In genomic region chr1:171478968-171479367, GRCm38 (mm10) we compare ENCODE assay signal across 9 mouse cellular contexts. TPM values are rescaled to one million over a fixed set of nuclear protein-coding genes. Genes with fewer than 3 reads are reported as not detected.
DNase-seq lines count a peak whose midpoint lies in the region; ATAC-seq and TF ChIP-seq lines count a peak whose summit lies in the region.
"Had no signal": no experiment of that assay in that cellular context is flagged by ENCODE, and none has a peak within 500 bp of the region (broad histone marks: within the 10 kb centered on the region; RNA-seq: fewer than 3 reads in every experiment).

No protein-coding gene starts in this region.

- intact Hi-C loops in gastrocnemius, postnatal 36 days (cut with DNase I): loop anchor here (5.0 kb wide), 2 partner anchors 88 to 117 kb away; partner anchors contain the start of gene Klhdc9

- 32% methylated on average over 2 of the region's 2 CpGs for WGBS in lung, adult 2 months

- H3K4me1 ChIP-seq in lung, adult 2 months (ENCODE audit: control insufficient read depth, insufficient read depth, low read length): no peaks in the 10 kb centered on the region

- ATAC-seq in neutrophil, adult 5-6 weeks (ENCODE audit: extremely low read depth, insufficient number of reproducible peaks, low FRiP score, poor library complexity, severe bottlenecking): peak; percentile 67; the same call in 1 of the 2 replicates

- H3K4me3 ChIP-seq in lung, adult 2 months (replicated peaks; ENCODE audit: extremely low read depth, low read depth, low read length): no peak overlapping the region

- no peak for TF ChIP-seq POLR2A in lung, adult 2 months (IDR thresholded peaks at IDR 0.05; ENCODE audit: borderline replicate concordance, extremely low read depth, low read depth, low read length)

- TF ChIP-seq CTCF in lung, adult 2 months (IDR thresholded peaks at IDR 0.05; ENCODE audit: insufficient read depth, low read length): peak; percentile 61; the same call in 1 of the 2 replicates

- DNase-seq in CD4-positive helper T cell, adult 2 months (ENCODE audit: low read depth, low spot score): peak; percentile 65
- DNase-seq in T-cell, adult 2 months (ENCODE audit: low spot score): peak; percentile 60
- DNase-seq in cerebellum, postnatal 36 days: peak; percentile 74 to 79
- DNase-seq in gastrocnemius, postnatal 36 days: peak; percentile 33 to 46
- DNase-seq in kidney, postnatal 36 days: peak; percentile 77 to 88
- peak; percentile 76 for DNase-seq in lung, adult 2 months
- peak; percentile 54 to 57 for DNase-seq in thymus, postnatal 36 days

RNA-seq across cellular contexts. Expression of gene Alyref2, which starts 24.3 kb away (rescaled TPM):
- total RNA-seq in gastrocnemius, postnatal 36 days (2021): 1 to 10 TPM in 1 of 2 experiments, under 1 TPM in 1; 0.79 to 1.2 TPM
- 2.8 and 3.3 TPM in 2 replicates for polyA plus RNA-seq in lung, adult 2 months (2012; rRNA removed)
- 20.3 and 20.7 TPM in 2 replicates for total RNA-seq in neutrophil, adult 5-6 weeks (2017)

RNA-seq across cellular contexts. Expression of gene F11r, which starts 41.6 kb away (rescaled TPM):
- total RNA-seq in gastrocnemius, postnatal 36 days (2021): 1 to 10 TPM; 4.9 to 5.4 TPM
- polyA plus RNA-seq in lung, adult 2 months (2012; rRNA removed): 108 and 149 TPM in 2 replicates
- total RNA-seq in neutrophil, adult 5-6 weeks (2017): 2.5 and 2.9 TPM in 2 replicates
- polyA plus RNA-seq: erythroblast, embryonic 14.5 days had no signal

RNA-seq across cellular contexts. Expression of gene Itln1, which starts 56.1 kb away (rescaled TPM):
- not detected for total RNA-seq in gastrocnemius, postnatal 36 days (2021)
- 0.64 TPM in 1 of 2 replicates, not detected in the other for polyA plus RNA-seq in lung, adult 2 months (2012; rRNA removed)
- total RNA-seq in neutrophil, adult 5-6 weeks (2017): not detected in 2 replicates
- polyA plus RNA-seq: erythroblast, embryonic 14.5 days had no signal
